17 mouse cellular contexts compared by ENCODE assay signal in the genomic region with DNA sequence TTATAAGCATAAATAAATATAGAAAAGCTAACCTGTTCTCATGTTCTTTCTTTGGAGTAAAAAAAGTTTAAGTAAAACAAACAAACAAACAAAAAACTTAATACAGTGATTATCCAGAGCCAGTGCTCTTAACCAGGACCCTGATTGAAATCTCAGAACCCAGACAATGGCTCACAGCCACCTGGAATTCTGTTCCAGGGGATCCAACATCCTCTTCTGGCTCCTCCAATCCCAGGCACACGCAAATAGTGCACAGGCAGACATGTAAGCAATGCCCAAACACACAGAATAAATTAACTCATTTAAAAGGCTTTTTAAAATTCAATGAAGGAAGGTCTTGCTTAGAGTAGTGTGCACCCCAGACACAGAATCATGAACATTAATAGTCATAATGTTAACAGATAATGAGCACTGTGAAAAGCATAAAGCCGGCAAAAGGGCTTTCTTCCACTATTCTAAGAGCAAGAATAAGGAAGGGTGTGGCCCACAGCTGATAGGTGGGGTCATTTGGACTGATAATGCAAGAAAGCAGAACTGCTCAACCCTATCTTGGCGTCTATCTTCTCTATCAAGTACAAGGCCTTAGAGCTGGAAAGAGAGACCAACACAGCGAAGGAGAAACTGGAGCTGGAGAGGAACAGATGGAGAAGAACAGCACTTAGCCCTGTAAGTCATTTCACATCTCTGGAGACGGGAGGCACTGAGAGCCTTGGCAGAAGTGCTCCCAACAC.
DNase-seq lines count a peak whose midpoint lies in the region; ATAC-seq and TF ChIP-seq lines count a peak whose summit lies in the region.
"Had no signal": no experiment of that assay in that cellular context is flagged by ENCODE, and none has a peak within 500 bp of the region (broad histone marks: within the 10 kb centered on the region; RNA-seq: fewer than 3 reads in every experiment).

No protein-coding gene starts in this region.

- TF ChIP-seq CTCF in heart, adult 2 months (IDR thresholded peaks at IDR 0.05) = no peak
- no peak for TF ChIP-seq CTCF in G1E (IDR thresholded peaks at IDR 0.05; ENCODE audit: low read depth, low read length)

- H3K4me1 ChIP-seq in heart, adult 2 months (ENCODE audit: control insufficient read depth, insufficient read depth, low read length) = peaks cover 48% of the 10 kb centered on the region
- H3K4me1 ChIP-seq in liver, embryonic 16.5 days (ENCODE audit: control insufficient read depth, low read depth, low read length) = peaks cover 15% of the 10 kb centered on the region
- H3K4me1 ChIP-seq in liver, embryonic 12.5 days = peaks cover 30% of the 10 kb centered on the region
- H3K4me1 ChIP-seq in G1E (ENCODE audit: insufficient read depth, low read depth, low read length) = peaks cover 9% of the 10 kb centered on the region
- H3K4me1 ChIP-seq: midbrain, embryonic 15.5 days; neural tube, embryonic 12.5 days had no signal

- WGBS in heart, adult 2 months = 39% methylated on average over 5 of the region's 5 CpGs
- 32% methylated on average over 5 of the region's 5 CpGs for WGBS in liver, embryonic 16.5 days (ENCODE audit: insufficient replicate concordance)
- 30% methylated on average over 5 of the region's 5 CpGs for WGBS in liver, embryonic 12.5 days (ENCODE audit: insufficient replicate concordance)

- peak overlapping the region; percentile 45 for H3K27ac ChIP-seq in heart, adult 2 months
- H3K27ac ChIP-seq in liver, embryonic 16.5 days (ENCODE audit: low read length) = no peak overlapping the region
- no peak overlapping the region for H3K27ac ChIP-seq in liver, embryonic 12.5 days
- H3K27ac ChIP-seq: embryonic facial prominence, embryonic 15.5 days; kidney, postnatal 0 days; limb, embryonic 10.5 days; lung, embryonic 15.5 days; midbrain, embryonic 15.5 days; neural tube, embryonic 12.5 days had no signal

- no peak for TF ChIP-seq POLR2A in heart, adult 2 months (IDR thresholded peaks at IDR 0.05; ENCODE audit: insufficient read depth, low read depth, low read length)

- no peaks in the 10 kb centered on the region for H3K27me3 ChIP-seq in heart, adult 2 months (ENCODE audit: control insufficient read depth, insufficient read depth, low read length)
- H3K27me3 ChIP-seq in liver, embryonic 16.5 days (ENCODE audit: control insufficient read depth, insufficient read depth, low read depth, low read length) = no peaks in the 10 kb centered on the region
- H3K27me3 ChIP-seq in liver, embryonic 12.5 days (replicated peaks) = no peaks in the 10 kb centered on the region
- 0 out of 2 replicates have a peak, but pooled peaks cover 4% of the 10 kb centered on the region for H3K27me3 ChIP-seq in G1E (ENCODE audit: insufficient read depth, low read length)
- H3K27me3 ChIP-seq: embryonic facial prominence, embryonic 15.5 days; lung, embryonic 15.5 days; midbrain, embryonic 15.5 days; neural tube, embryonic 12.5 days; Patski had no signal

- no peak overlapping the region for H3K4me3 ChIP-seq in heart, adult 2 months
- no peak overlapping the region for H3K4me3 ChIP-seq in liver, embryonic 16.5 days (ENCODE audit: low read depth, low read length)
- H3K4me3 ChIP-seq in liver, embryonic 12.5 days = no peak overlapping the region
- no peak overlapping the region for H3K4me3 ChIP-seq in G1E (ENCODE audit: low read depth, low read length)
- H3K4me3 ChIP-seq: embryonic facial prominence, embryonic 15.5 days; limb, embryonic 10.5 days; lung, embryonic 15.5 days; midbrain, embryonic 15.5 days; neural tube, embryonic 12.5 days had no signal

- no peak overlapping the region for H3K9ac ChIP-seq in heart, adult 2 months (ENCODE audit: low read depth, low read length)
- H3K9ac ChIP-seq in liver, embryonic 16.5 days (ENCODE audit: low read depth, low read length) = no peak overlapping the region
- H3K9ac ChIP-seq in liver, embryonic 12.5 days = no peak overlapping the region
- H3K9ac ChIP-seq: embryonic facial prominence, embryonic 15.5 days; lung, embryonic 15.5 days; midbrain, embryonic 15.5 days; neural tube, embryonic 12.5 days had no signal

- DNase-seq in heart, adult 2 months = peak in 1 of 2 experiments; percentile 53
- DNase-seq in heart, postnatal 36 days = no peak
- DNase-seq in G1E (ENCODE audit: low spot score) = no peak
- DNase-seq in embryo, embryonic 10.5 days (ENCODE audit: low spot score) = no peak
- DNase-seq in adrenal gland, postnatal 10 days = no peak
- DNase-seq: cerebellum, postnatal 36 days had no signal

- peaks cover 41% of the 10 kb centered on the region for H3K36me3 ChIP-seq in heart, adult 2 months (ENCODE audit: control insufficient read depth, insufficient read depth, low read length)
- H3K36me3 ChIP-seq in liver, embryonic 16.5 days (ENCODE audit: control insufficient read depth, insufficient read depth) = no peaks in the 10 kb centered on the region
- no peaks in the 10 kb centered on the region for H3K36me3 ChIP-seq in liver, embryonic 12.5 days
- no peaks in the 10 kb centered on the region for H3K36me3 ChIP-seq in G1E (replicated peaks)
- H3K36me3 ChIP-seq: embryonic facial prominence, embryonic 15.5 days; lung, embryonic 15.5 days; midbrain, embryonic 15.5 days; neural tube, embryonic 12.5 days had no signal

- H3K79me2 ChIP-seq in heart, adult 2 months (replicated peaks; ENCODE audit: control insufficient read depth, insufficient read depth, low read length) = peaks cover 6% of the 10 kb centered on the region

- no peaks in the 10 kb centered on the region for H3K9me3 ChIP-seq in liver, embryonic 16.5 days (replicated peaks; ENCODE audit: control insufficient read depth, low read length)
- no peaks in the 10 kb centered on the region for H3K9me3 ChIP-seq in liver, embryonic 12.5 days (replicated peaks)
- peaks cover 10% of the 10 kb centered on the region for H3K9me3 ChIP-seq in G1E (replicated peaks)
- H3K9me3 ChIP-seq: embryonic facial prominence, embryonic 15.5 days; limb, embryonic 10.5 days; lung, embryonic 15.5 days; midbrain, embryonic 15.5 days; neural tube, embryonic 12.5 days had no signal

- 0 out of 2 replicates have a peak, but pooled peaks have one; percentile 33 for ATAC-seq in liver, embryonic 16.5 days (ENCODE audit: low read depth)
- ATAC-seq in liver, embryonic 12.5 days = no peak
- ATAC-seq in G1E (ENCODE audit: extremely low read depth, insufficient number of reproducible peaks, low FRiP score, poor library complexity, severe bottlenecking) = peak; percentile 89
- ATAC-seq in granulocyte monocyte progenitor cell, adult 5-6 weeks (replicated peaks; ENCODE audit: poor library complexity, severe bottlenecking) = peak; percentile 89
- ATAC-seq: forebrain, embryonic 16.5 days; midbrain, embryonic 15.5 days; Patski had no signal

- intact Hi-C loops in heart, adult 2 months (cut with DNase I) = loop anchor here (2.0 kb wide), 1 partner anchor 17 kb away; no protein-coding TSS in a partner anchor
- intact Hi-C loops in heart, postnatal 36 days (cut with DNase I) = loop anchor here (2.0 kb wide), 1 partner anchor 49 kb away; no protein-coding TSS in a partner anchor

- H3K4me2 ChIP-seq in liver, embryonic 16.5 days (ENCODE audit: low read depth, low read length) = no peak overlapping the region; the same call in 1 of the 2 replicates
- no peak overlapping the region for H3K4me2 ChIP-seq in liver, embryonic 12.5 days
- H3K4me2 ChIP-seq: embryonic facial prominence, embryonic 15.5 days; lung, embryonic 15.5 days; midbrain, embryonic 15.5 days; neural tube, embryonic 12.5 days had no signal

- 0 out of 2 replicates have a peak, but pooled peaks have one; percentile 22 for TF ChIP-seq EP300 in heart, adult 2 months (IDR thresholded peaks at IDR 0.05; ENCODE audit: insufficient read depth, low read depth, low read length)
